Mouse (Mus musculus) ES-Bruce4 (cell line): Measurements from ENCODE around the gene Pskh1. TPM values are rescaled to one million over a fixed set of nuclear protein-coding genes. Genes with fewer than 3 reads are reported as not detected.

Experiments used
- H3K27ac ChIP-seq: 2 replicates; pipeline ENCODE4 v1.5.1; 2012; ENCODE audit warnings: low read length, inconsistent platforms; ENCODE audit not compliant: insufficient read depth
- H3K27me3 ChIP-seq: 2 replicates; pipeline ENCODE4 v1.6.1; 2012; ENCODE audit warnings: mild to moderate bottlenecking, low read length, inconsistent platforms; ENCODE audit not compliant: control insufficient read depth, poor library complexity, insufficient read depth, severe bottlenecking
- H3K36me3 ChIP-seq: 2 replicates; pipeline ENCODE4 v1.6.1; 2012; ENCODE audit warnings: inconsistent platforms, mild to moderate bottlenecking, low read length, moderate library complexity; ENCODE audit not compliant: control insufficient read depth, poor library complexity, insufficient read depth, severe bottlenecking
- H3K4me1 ChIP-seq: one replicate; pipeline ENCODE4 v1.8.1; 2011; ENCODE audit warnings: low read length; ENCODE audit not compliant: control insufficient read depth, insufficient read depth
- H3K4me3 ChIP-seq: 2 replicates; pipeline ENCODE4 v1.5.1; 2011; ENCODE audit warnings: low read depth, mild to moderate bottlenecking, low read length
- H3K9ac ChIP-seq: 2 replicates; pipeline ENCODE4 v1.6.1; 2012; ENCODE audit warnings: low read depth, mild to moderate bottlenecking, inconsistent platforms; ENCODE audit not compliant: poor library complexity, severe bottlenecking
- H3K9me3 ChIP-seq: replicated peaks from 2 replicates; pipeline ENCODE4 v1.6.1; 2012; ENCODE audit warnings: mild to moderate bottlenecking, low read length, inconsistent platforms; ENCODE audit not compliant: control insufficient read depth, poor library complexity, insufficient read depth, severe bottlenecking
- CTCF ChIP-seq: IDR thresholded peaks from one replicate; pipeline ENCODE4 v1.8.1; 2011; ENCODE audit warnings: low read depth, low read length
- EP300 ChIP-seq: IDR thresholded peaks from 2 replicates; pipeline ENCODE4 v1.6.1; 2011; ENCODE audit warnings: low read depth, low read length; ENCODE audit not compliant: insufficient read depth
- POLR2A ChIP-seq: IDR thresholded peaks from one replicate; pipeline ENCODE4 v1.8.1; 2011; ENCODE audit warnings: low read length; ENCODE audit not compliant: insufficient read depth
- polyA plus RNA-seq: library from polyadenylated mRNA; stranded (reverse); fragments of >200 nt; gene quantifications from 2 replicates; pipeline ENCODE4 v1.2.4, GENCODE M21; 2011; ENCODE audit warnings: low read depth; ENCODE audit not compliant: missing spikeins, insufficient read depth, insufficient read length

Pskh1 gene
- 27.4 and 31.3 TPM in 2 replicates for polyA plus RNA-seq

DNA sequence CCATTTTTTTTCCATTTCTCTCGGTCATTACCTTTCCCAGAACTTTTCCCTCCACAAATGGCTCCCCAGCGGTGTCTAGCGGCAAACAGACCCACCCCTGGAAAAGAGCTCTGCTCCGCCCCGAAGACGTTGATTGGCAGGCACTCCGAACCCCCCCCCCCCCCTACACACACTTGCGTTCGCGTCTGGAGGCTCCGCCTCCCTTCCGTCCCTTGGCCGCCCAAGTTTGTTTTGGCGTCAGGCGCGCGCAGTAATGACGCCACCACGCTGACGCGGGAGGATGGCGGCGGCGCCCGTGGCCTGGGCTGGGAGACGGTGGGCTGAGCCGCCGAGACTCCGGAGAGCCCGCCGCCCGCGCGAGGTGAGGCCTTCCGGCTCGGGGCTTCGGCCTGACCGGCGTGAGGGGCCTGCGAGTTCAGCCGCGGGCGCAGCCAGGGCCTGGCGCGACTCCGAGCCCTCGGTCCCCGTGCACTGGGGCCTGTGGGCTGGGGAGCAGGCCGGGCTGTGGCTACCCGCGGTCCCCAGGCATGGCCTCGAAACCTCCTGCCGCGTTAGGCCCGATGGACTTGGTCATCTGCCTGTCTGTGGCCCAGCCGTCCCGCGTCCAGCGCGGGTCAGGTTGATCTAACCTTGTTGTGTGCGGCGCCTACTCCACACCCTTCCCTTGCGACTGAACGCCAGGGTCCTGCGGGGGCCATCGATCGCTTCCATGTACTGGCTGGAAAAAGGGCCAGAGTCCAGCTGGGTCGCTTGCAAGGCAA, at the start of gene Pskh1:
Pskh1 (plus strand) TSS at position 262 of the 761 bp plus-strand sequence.
- Histone ChIP-seq H3K27me3 (no peaks in the 10 kb centered on the region), H3K27ac (no peak within 1 kb of the TSS), H3K9me3 (no peaks in the 10 kb centered on the region), H3K9ac (peak within 1 kb of the TSS; percentile 92), H3K36me3 (peaks cover 2% of the 10 kb centered on the region; the same call in 1 of the 2 replicates), H3K4me1 (no peaks in the 10 kb centered on the region), H3K4me3 (peak within 1 kb of the TSS; percentile 82)
- no peak for TF ChIP-seq EP300
- no peak for TF ChIP-seq POLR2A
- TF ChIP-seq CTCF: no peak

DNA sequence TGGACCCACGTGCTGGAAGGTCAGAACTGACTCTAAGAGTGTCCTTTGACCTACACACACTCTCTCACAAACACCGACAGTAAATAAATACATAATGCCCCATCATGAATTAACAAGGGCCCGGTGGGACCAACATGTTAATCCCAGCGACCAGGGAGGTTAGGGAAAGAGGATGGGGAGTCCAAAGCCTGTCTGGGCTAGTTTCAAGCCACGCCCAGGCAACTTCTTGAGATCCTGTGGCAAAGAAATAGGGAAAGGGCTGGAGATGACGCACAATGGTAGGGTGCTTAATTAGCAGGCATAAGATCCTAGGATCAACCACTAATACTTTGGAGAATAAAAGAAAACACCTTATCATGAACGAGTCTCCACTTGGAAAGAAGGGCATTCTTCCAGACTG, 49.6 kb upstream of the Pskh1 start:
- Histone ChIP-seq H3K27ac (peak overlapping the region; percentile 71), H3K27me3 (no peaks in the 10 kb centered on the region), H3K36me3 (peaks cover 43% of the 10 kb centered on the region), H3K4me1 (no peaks in the 10 kb centered on the region), H3K9me3 (no peaks in the 10 kb centered on the region), H3K9ac (peak overlapping the region; percentile 82), H3K4me3 (peak overlapping the region; percentile 65)
- TF ChIP-seq POLR2A: no peak
- no peak for TF ChIP-seq CTCF
- no peak for TF ChIP-seq EP300

DNA sequence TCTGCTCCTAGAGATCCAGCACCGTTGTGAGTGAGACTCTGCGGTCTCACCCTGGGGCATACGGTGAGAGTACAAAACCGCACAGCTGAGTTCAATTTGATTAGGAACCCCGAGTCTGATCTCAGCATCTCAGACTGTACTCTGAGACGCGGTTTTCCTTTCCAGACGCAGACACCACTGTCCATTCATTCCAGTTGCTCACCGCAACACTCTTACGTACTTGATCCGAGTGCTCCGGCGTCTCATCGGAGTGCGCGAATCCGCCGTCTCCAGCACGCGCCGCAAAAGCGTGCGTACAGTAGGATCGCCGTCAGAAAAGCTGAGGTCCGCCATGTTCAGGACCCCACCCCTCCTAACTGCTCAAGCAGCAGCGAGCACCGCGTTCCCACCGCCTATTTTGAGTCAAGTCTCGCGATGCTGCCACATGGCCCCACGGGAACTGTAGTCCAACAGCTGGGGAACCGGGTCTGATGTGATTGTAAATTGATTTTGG, 48.5 kb upstream of the Pskh1 start:
- TF ChIP-seq CTCF: no peak
- TF ChIP-seq POLR2A: peak; percentile 99
- TF ChIP-seq EP300: peak; percentile 63; the same call in 1 of the 2 replicates
- Histone ChIP-seq H3K4me3 (peak overlapping the region; percentile 98), H3K9me3 (no peaks in the 10 kb centered on the region), H3K4me1 (no peaks in the 10 kb centered on the region), H3K9ac (peak overlapping the region; percentile 71), H3K27ac (peak overlapping the region; percentile 51), H3K27me3 (no peaks in the 10 kb centered on the region), H3K36me3 (peaks cover 32% of the 10 kb centered on the region)

DNA sequence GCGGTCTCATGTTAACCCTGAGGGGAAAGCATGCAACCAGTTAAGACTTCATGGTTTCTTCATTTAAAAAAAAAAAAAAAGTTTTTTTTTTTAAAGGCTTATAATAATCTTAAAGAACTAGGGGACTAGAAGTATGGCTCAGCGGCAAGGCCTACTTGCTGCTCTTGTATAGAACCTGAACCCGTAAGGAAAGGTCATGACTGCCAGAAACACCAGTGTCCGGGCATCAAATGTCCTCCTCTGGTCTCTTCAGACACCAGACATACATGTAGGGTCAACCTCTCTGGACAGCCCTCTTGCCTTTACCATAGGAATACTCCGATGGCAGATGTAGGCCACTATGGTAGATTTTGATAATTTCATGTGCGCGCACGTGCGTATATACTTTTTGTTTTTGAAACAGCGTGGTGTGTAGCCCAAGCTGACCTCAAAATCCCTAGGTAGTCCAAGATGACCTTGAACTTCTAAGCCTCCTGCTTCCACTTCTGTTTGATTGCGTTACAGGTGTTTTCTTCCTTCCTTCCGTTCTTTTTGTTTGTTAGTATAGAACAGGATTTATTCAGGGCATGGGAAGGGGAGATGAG, 48.0 kb upstream of the Pskh1 start:
- H3K9ac ChIP-seq: peak overlapping the region; percentile 42
- no peaks in the 10 kb centered on the region for H3K9me3 ChIP-seq
- peak overlapping the region; percentile 70 for H3K27ac ChIP-seq
- no peaks in the 10 kb centered on the region for H3K27me3 ChIP-seq
- no peaks in the 10 kb centered on the region for H3K4me1 ChIP-seq
- TF ChIP-seq EP300 (no peak), CTCF (no peak)
- H3K36me3 ChIP-seq: peaks cover 27% of the 10 kb centered on the region
- H3K4me3 ChIP-seq: peak overlapping the region; percentile 40

DNA sequence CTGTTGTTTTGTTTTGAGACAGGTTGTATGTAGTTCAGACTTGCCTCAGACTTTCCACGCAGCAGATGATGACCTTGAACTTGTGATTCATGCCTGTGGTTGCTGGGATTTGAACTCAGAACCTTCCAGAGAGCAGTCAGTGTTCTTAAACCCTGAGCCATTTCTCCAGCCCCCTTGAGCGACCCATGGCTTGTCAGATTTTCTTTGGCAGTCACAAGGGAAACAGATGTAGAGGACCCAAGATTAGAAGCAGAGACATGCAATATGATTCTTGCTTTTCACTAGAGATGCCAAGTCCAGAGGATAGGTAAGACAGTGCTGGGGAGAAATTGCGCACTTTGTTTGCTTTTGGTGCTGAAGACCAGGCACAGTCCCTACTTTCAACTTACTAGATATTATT, 47.1 kb upstream of the Pskh1 start, which contains the start of gene Cenpt:
Cenpt (minus strand) TSS at position 101 of the 400 bp plus-strand sequence.
- peaks cover 20% of the 10 kb centered on the region for H3K36me3 ChIP-seq
- TF ChIP-seq EP300 (no peak), CTCF (no peak), POLR2A (no peak)
- no peaks in the 10 kb centered on the region for H3K9me3 ChIP-seq
- no peaks in the 10 kb centered on the region for H3K4me1 ChIP-seq
- peak within 1 kb of the TSS; percentile 70 for H3K27ac ChIP-seq
- peak within 1 kb of the TSS; percentile 42 for H3K9ac ChIP-seq
- no peaks in the 10 kb centered on the region for H3K27me3 ChIP-seq
- H3K4me3 ChIP-seq: peak within 1 kb of the TSS; percentile 40
